Mouse (Mus musculus) frontal cortex, adult 2 months (tissue): Measurements from ENCODE around the gene Hist1h3e. TPM values are rescaled to one million over a fixed set of nuclear protein-coding genes. Genes with fewer than 3 reads are reported as not detected.
A peak's percentile ranks its signal among the peaks of the same experiment; 100 is the strongest.

Experiments used
- DNase-seq, 2 experiments: peaks; one replicate each; pipeline ENCODE4 v3.0.0; 2022; ENCODE audit warnings: low spot score in 1 of 2; ENCODE audit errors: extremely low spot score in 1 of 2
- polyA plus RNA-seq: library from polyadenylated mRNA; depleted of rRNA; stranded (reverse); fragments of >200 nt; gene quantifications from 2 replicates; pipeline ENCODE4 v1.2.3, GENCODE M21; 2012; rRNA removed

Gene Hist1h3e
- polyA plus RNA-seq, 1 experiment, result 2.2 TPM

GRCm38 (mm10) chr13:23523976-23524375, 38.2 kb downstream of the Hist1h3e start:
- DNase-seq, result no peak

GRCm38 (mm10) chr13:23521703-23522102, 40.5 kb downstream of the Hist1h3e start:
- DNase-seq, result peak in 1 of 2 experiments; percentile 91

GRCm38 (mm10) chr13:23519416-23519815, 42.8 kb downstream of the Hist1h3e start:
- DNase-seq, result peak; percentile 72 to 96

- DNase-seq, result peak; percentile 71 to 97
Measured at GRCm38 (mm10) chr13:23518885-23519284, 43.3 kb downstream of the Hist1h3e start.

- no peak for DNase-seq
Measured at GRCm38 (mm10) chr13:23518295-23518603, 43.9 kb downstream of the Hist1h3e start.

GRCm38 (mm10) chr13:23517603-23518294, 44.4 kb downstream of the Hist1h3e start:
- DNase-seq, result peak; percentile 86 to 99

GRCm38 (mm10) chr13:23516822-23517602, 45.2 kb downstream of the Hist1h3e start:
- DNase-seq, result peak in 1 of 2 experiments; percentile 90

GRCm38 (mm10) chr13:23515826-23516620, 46.1 kb downstream of the Hist1h3e start:
- DNase-seq, result no peak

- no peak for DNase-seq
Measured at GRCm38 (mm10) chr13:23515281-23515680, 46.9 kb downstream of the Hist1h3e start.

- no peak for DNase-seq
Measured at GRCm38 (mm10) chr13:23513517-23513916, 48.7 kb downstream of the Hist1h3e start.

Other genes with a start within 250 kb of the Hist1h3e start
- gene Zfp322a, start 193.2 kb downstream of the Hist1h3e start, polyA plus RNA-seq, result 16.4 and 18.5 TPM in 2 replicates
- gene Abt1, start 138.5 kb downstream of the Hist1h3e start, polyA plus RNA-seq, result 7.6 TPM in 2 replicates
- 0.06 and 0.13 TPM in 2 replicates for gene Btn1a1, start 96.5 kb downstream of the Hist1h3e start, polyA plus RNA-seq
- gene Btn2a2, start 73.5 kb downstream of the Hist1h3e start, polyA plus RNA-seq, result 0.38 and 0.46 TPM in 2 replicates
- 26.6 and 33.5 TPM in 2 replicates for gene Hist1h4h, start 31.3 kb downstream of the Hist1h3e start, polyA plus RNA-seq
- 3.9 and 9.2 TPM in 2 replicates for gene Hist1h2af, start 28.5 kb downstream of the Hist1h3e start, polyA plus RNA-seq
- 0.46 and 0.82 TPM in 2 replicates for gene Hist1h3g, start 26.9 kb downstream of the Hist1h3e start, polyA plus RNA-seq
- 0.15 and 0.44 TPM in 2 replicates for gene Hist1h2bh, start 19.0 kb downstream of the Hist1h3e start, polyA plus RNA-seq
- gene Hist1h3f, start 18.3 kb downstream of the Hist1h3e start, polyA plus RNA-seq, result 0.22 and 0.59 TPM in 2 replicates
- gene Hist1h4f, start 10.7 kb downstream of the Hist1h3e start, polyA plus RNA-seq, result 2.8 and 3.7 TPM in 2 replicates
- 0.14 and 0.19 TPM in 2 replicates for gene Hist1h1d, start 9.1 kb downstream of the Hist1h3e start, polyA plus RNA-seq
- 0.56 and 1.7 TPM in 2 replicates for gene Hist1h2ae, start 8.9 kb upstream of the Hist1h3e start, polyA plus RNA-seq
- gene Hist1h2bg, start 9.0 kb upstream of the Hist1h3e start, polyA plus RNA-seq, result 9.7 and 10.4 TPM in 2 replicates
- 0.80 and 1.6 TPM in 2 replicates for gene Hist1h2bf, start 11.8 kb upstream of the Hist1h3e start, polyA plus RNA-seq
- gene Hist1h2ad, start 12.0 kb upstream of the Hist1h3e start, polyA plus RNA-seq, result 1.6 and 1.9 TPM in 2 replicates
- gene Hist1h3d, start 13.4 kb upstream of the Hist1h3e start, polyA plus RNA-seq, result 2.8 and 3.4 TPM in 2 replicates
- gene Hist1h4d, start 19.2 kb upstream of the Hist1h3e start, polyA plus RNA-seq, result 3.4 and 4.3 TPM in 2 replicates
- gene Hist1h2be, start 58.8 kb upstream of the Hist1h3e start, polyA plus RNA-seq, result 4.3 and 4.7 TPM in 2 replicates
- 2.8 and 3.3 TPM in 2 replicates for gene Hist1h1e, start 60.2 kb upstream of the Hist1h3e start, polyA plus RNA-seq
- 1.7 and 2.1 TPM in 2 replicates for gene Hist1h2ac, start 121.6 kb upstream of the Hist1h3e start, polyA plus RNA-seq
- 154 and 172 TPM in 2 replicates for gene Hist1h2bc, start 121.8 kb upstream of the Hist1h3e start, polyA plus RNA-seq
- gene Hist1h1t, start 133.4 kb upstream of the Hist1h3e start, polyA plus RNA-seq, result not detected in 2 replicates
- 3.1 and 3.3 TPM in 2 replicates for gene Hist1h4c, start 136.1 kb upstream of the Hist1h3e start, polyA plus RNA-seq
- gene Hfe, start 148.5 kb upstream of the Hist1h3e start, polyA plus RNA-seq, result 3.8 and 4.4 TPM in 2 replicates
- gene Hist1h1c, start 176.4 kb upstream of the Hist1h3e start, polyA plus RNA-seq, result 40.7 and 52.1 TPM in 2 replicates
- 0.24 and 0.46 TPM in 2 replicates for gene Hist1h3c, start 183.2 kb upstream of the Hist1h3e start, polyA plus RNA-seq
- gene Hist1h2bb, start 184.4 kb upstream of the Hist1h3e start, polyA plus RNA-seq, result 0.74 and 1.3 TPM in 2 replicates
- gene Hist1h2ab, start 188.8 kb upstream of the Hist1h3e start, polyA plus RNA-seq, result 0.82 and 2.8 TPM in 2 replicates
- 0.76 and 1.1 TPM in 2 replicates for gene Hist1h3b, start 189.9 kb upstream of the Hist1h3e start, polyA plus RNA-seq
- 2.9 and 4.5 TPM in 2 replicates for gene Hist1h4b, start 194.6 kb upstream of the Hist1h3e start, polyA plus RNA-seq
- 3.8 and 4.6 TPM in 2 replicates for gene Hist1h4a, start 198.9 kb upstream of the Hist1h3e start, polyA plus RNA-seq
- 0.86 and 1.2 TPM in 2 replicates for gene Hist1h3a, start 200.0 kb upstream of the Hist1h3e start, polyA plus RNA-seq
- 0.36 and 0.58 TPM in 2 replicates for gene Hist1h1a, start 201.3 kb upstream of the Hist1h3e start, polyA plus RNA-seq
- gene Trim38, start 207.5 kb upstream of the Hist1h3e start, polyA plus RNA-seq, result 0.24 and 0.40 TPM in 2 replicates
- 0.02 and 0.04 TPM in 2 replicates for gene Slc17a2, start 244.6 kb upstream of the Hist1h3e start, polyA plus RNA-seq